Mouse (Mus musculus): ENCODE results near the gene Hoxd9. TPM values are rescaled to one million over a fixed set of nuclear protein-coding genes. Genes with fewer than 3 reads are reported as not detected.
A peak's percentile ranks its signal among the peaks of the same experiment; 100 is the strongest.

Hoxd9 gene
- polyA plus RNA-seq, 1 experiment from 2014 or later = 0.33 TPM

DNA sequence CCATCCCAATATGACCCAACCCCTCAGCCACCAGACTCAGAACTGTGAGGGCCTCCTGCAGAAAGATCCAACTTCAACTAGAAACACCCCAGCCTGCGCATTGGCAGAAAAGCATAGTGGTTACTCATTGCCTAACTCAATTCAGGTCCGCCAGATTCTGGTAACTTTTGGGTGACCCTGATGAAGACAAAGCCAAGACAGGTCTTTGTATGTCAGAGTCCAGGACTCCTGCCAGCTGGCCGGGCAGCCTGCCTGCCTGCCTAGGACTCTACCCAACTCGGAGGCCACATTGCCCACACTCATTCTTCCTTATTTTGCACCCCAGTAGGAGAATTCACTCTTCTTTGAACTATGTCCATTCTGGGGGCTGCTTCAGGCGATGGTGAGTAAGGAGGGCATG, 29.0 kb downstream of the Hoxd9 start, which contains the start of gene Gm28230:
Gm28230 (plus strand) TSS at position 178 of the 400 bp plus-strand sequence.
- DNase-seq (ENCODE audit: low spot score) = no peak
- WGBS = 14% methylated on average over 5 of the region's 5 CpGs
- no peak for ATAC-seq
- TF ChIP-seq CTCF (IDR thresholded peaks at IDR 0.05) (no peak), EP300 (IDR thresholded peaks at IDR 0.05) (no peak)
- Histone ChIP-seq H3K4me3 (ENCODE audit: low read depth, low read length) (peak within 1 kb of the TSS; percentile 8; the same call in 1 of the 2 replicates), H3K4me2 (replicated peaks; ENCODE audit: low read depth, low read length) (no peak within 1 kb of the TSS), H3K27ac (ENCODE audit: low read length) (no peak within 1 kb of the TSS), H3K36me3 (ENCODE audit: insufficient read depth, low read length) (no peaks in the 10 kb centered on the region), H3K27me3 (replicated peaks; ENCODE audit: insufficient read depth, low read length) (peaks cover 90% of the 10 kb centered on the region), H3K9ac (replicated peaks; ENCODE audit: low read depth) (no peak within 1 kb of the TSS), H3K9me3 (ENCODE audit: low read length) (no peaks in the 10 kb centered on the region), H3K4me1 (ENCODE audit: insufficient read depth, low read depth, low read length) (0 out of 2 replicates have a peak, but pooled peaks cover 3% of the 10 kb centered on the region)

DNA sequence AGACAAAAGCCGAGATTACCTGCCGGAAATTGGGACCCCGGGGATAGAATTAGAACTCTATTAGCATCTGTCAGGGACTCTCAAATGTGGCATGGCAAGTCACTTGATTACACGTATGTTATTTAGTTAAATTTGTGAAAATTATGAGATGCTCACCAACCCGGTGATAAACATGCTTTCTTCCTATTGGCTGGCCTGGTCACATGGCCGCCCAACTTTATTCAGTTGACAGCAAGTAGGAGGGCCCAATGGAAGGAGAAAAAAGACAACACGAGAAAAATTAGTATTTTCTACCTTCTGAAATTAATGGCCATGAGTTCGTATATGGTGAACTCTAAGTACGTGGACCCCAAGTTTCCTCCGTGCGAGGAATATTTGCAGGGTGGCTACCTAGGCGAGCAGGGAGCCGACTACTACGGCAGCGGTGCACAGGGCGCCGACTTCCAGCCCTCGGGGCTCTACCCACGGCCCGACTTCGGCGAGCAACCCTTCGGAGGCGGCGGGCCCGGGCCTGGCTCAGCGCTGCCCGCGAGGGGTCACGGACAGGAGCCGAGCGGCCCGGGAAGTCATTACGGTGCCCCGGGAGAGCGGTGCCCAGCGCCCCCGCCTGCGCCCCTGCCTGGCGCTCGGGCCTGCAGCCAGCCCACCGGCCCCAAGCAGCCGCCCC, 29.6 kb downstream of the Hoxd9 start:
- no peak overlapping the region for H3K27ac ChIP-seq (ENCODE audit: low read length)
- no peak for ATAC-seq
- DNase-seq (ENCODE audit: low spot score) = no peak
- 2% methylated on average over 43 of the region's 43 CpGs for WGBS
- no peak overlapping the region for H3K4me2 ChIP-seq (replicated peaks; ENCODE audit: low read depth, low read length)
- H3K9me3 ChIP-seq (ENCODE audit: low read length) = no peaks in the 10 kb centered on the region
- peaks cover 90% of the 10 kb centered on the region for H3K27me3 ChIP-seq (replicated peaks; ENCODE audit: insufficient read depth, low read length)
- H3K4me1 ChIP-seq (ENCODE audit: insufficient read depth, low read depth, low read length) = 0 out of 2 replicates have a peak, but pooled peaks cover 3% of the 10 kb centered on the region
- peak overlapping the region; percentile 8; the same call in 1 of the 2 replicates for H3K4me3 ChIP-seq (ENCODE audit: low read depth, low read length)
- H3K36me3 ChIP-seq (ENCODE audit: insufficient read depth, low read length) = no peaks in the 10 kb centered on the region
- TF ChIP-seq EP300 (IDR thresholded peaks at IDR 0.05) (no peak), CTCF (IDR thresholded peaks at IDR 0.05) (no peak)
- no peak overlapping the region for H3K9ac ChIP-seq (replicated peaks; ENCODE audit: low read depth)

DNA sequence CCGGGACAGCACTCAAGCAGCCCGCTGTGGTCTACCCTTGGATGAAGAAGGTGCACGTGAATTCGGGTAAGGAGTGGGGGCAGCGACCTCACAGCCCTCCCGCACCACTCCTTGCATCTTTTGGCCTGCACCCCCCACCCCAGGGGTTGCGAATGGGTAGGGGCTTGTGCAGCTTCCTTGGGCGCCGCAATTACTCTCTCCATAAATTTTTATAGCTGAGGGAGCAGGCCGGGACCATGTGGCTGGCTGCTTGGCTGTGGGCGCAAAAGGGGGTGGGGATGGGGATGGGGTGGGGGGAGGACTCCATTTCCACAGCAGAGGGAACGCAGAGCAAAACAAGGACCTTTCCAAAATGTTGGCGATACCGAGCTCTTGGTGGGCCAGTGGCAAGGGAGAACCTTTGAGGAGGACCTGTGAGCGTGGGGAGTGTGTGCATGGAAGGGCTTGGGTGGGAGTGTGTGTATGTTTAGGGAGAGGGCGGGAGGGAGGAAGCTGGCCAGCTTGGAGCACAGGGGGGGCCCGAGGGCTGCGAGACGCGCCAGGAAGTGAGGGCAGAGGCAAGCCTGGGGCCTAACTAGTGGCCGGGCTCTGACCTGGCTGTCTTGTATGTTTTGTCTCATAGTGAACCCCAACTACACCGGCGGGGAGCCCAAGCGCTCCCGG, 30.2 kb downstream of the Hoxd9 start:
- no peak overlapping the region for H3K9ac ChIP-seq (replicated peaks; ENCODE audit: low read depth)
- H3K4me1 ChIP-seq (ENCODE audit: insufficient read depth, low read depth, low read length) = 0 out of 2 replicates have a peak, but pooled peaks cover 3% of the 10 kb centered on the region
- DNase-seq (ENCODE audit: low spot score) = no peak
- no peaks in the 10 kb centered on the region for H3K9me3 ChIP-seq (ENCODE audit: low read length)
- no peak overlapping the region for H3K4me2 ChIP-seq (replicated peaks; ENCODE audit: low read depth, low read length)
- H3K27me3 ChIP-seq (replicated peaks; ENCODE audit: insufficient read depth, low read length) = peaks cover 92% of the 10 kb centered on the region
- no peak for ATAC-seq
- WGBS = 5% methylated on average over 24 of the region's 25 CpGs
- TF ChIP-seq CTCF (IDR thresholded peaks at IDR 0.05) (no peak), EP300 (IDR thresholded peaks at IDR 0.05) (no peak)
- H3K4me3 ChIP-seq (ENCODE audit: low read depth, low read length) = 0 out of 2 replicates have a peak overlapping the region, but pooled peaks have one; percentile 8
- H3K36me3 ChIP-seq (ENCODE audit: insufficient read depth, low read length) = no peaks in the 10 kb centered on the region
- H3K27ac ChIP-seq (ENCODE audit: low read length) = no peak overlapping the region

DNA sequence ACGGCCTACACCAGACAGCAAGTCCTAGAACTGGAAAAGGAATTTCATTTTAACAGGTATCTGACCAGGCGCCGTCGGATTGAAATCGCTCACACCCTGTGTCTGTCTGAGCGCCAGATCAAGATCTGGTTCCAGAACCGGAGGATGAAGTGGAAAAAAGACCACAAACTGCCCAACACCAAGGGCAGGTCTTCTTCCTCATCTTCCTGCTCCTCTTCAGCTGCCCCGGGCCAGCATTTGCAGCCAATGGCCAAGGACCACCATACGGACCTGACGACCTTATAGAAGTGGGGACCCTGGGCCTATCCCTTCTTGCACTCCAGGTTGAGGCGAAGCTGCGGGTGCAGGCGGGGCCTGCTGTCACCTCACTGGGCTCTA, 30.8 kb downstream of the Hoxd9 start:
- Histone ChIP-seq H3K27me3 (replicated peaks; ENCODE audit: insufficient read depth, low read length) (peaks cover 89% of the 10 kb centered on the region), H3K4me2 (replicated peaks; ENCODE audit: low read depth, low read length) (no peak overlapping the region), H3K9ac (replicated peaks; ENCODE audit: low read depth) (no peak overlapping the region), H3K9me3 (ENCODE audit: low read length) (no peaks in the 10 kb centered on the region), H3K4me3 (ENCODE audit: low read depth, low read length) (no peak overlapping the region), H3K36me3 (ENCODE audit: insufficient read depth, low read length) (no peaks in the 10 kb centered on the region), H3K4me1 (ENCODE audit: insufficient read depth, low read depth, low read length) (0 out of 2 replicates have a peak, but pooled peaks cover 3% of the 10 kb centered on the region), H3K27ac (ENCODE audit: low read length) (no peak overlapping the region)
- WGBS = 16% methylated on average over 13 of the region's 13 CpGs
- TF ChIP-seq EP300 (IDR thresholded peaks at IDR 0.05) (no peak), CTCF (IDR thresholded peaks at IDR 0.05) (no peak)
- ATAC-seq (no peak), DNase-seq (ENCODE audit: low spot score) (no peak)

DNA sequence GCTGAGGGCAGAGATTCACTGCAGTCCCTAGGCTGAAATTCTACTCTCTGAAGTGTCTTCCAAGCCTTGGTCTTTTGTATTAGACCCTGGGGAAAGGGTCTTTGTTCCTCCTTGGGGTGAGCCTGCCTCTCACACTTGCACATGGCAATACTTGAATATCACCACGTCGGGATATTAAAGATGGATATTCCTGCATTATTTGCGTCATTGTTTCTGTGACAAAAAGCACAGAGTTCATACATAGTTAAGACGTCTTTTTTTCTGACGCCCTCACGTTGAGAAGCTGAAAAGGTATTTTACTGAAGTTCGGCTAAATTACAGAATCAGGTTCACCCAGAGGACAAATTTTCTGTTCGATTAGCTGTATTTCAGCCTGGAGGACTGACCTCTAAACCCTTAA, 32.8 kb downstream of the Hoxd9 start:
- Histone ChIP-seq H3K36me3 (ENCODE audit: insufficient read depth, low read length) (no peaks in the 10 kb centered on the region), H3K4me3 (ENCODE audit: low read depth, low read length) (no peak overlapping the region), H3K9ac (replicated peaks; ENCODE audit: low read depth) (no peak overlapping the region), H3K27ac (ENCODE audit: low read length) (no peak overlapping the region), H3K27me3 (replicated peaks; ENCODE audit: insufficient read depth, low read length) (peaks cover 90% of the 10 kb centered on the region), H3K9me3 (ENCODE audit: low read length) (no peaks in the 10 kb centered on the region), H3K4me2 (replicated peaks; ENCODE audit: low read depth, low read length) (no peak overlapping the region), H3K4me1 (ENCODE audit: insufficient read depth, low read depth, low read length) (0 out of 2 replicates have a peak, but pooled peaks cover 3% of the 10 kb centered on the region)
- no peak for ATAC-seq
- WGBS = 12% methylated on average over 8 of the region's 8 CpGs
- no peak for TF ChIP-seq EP300 (IDR thresholded peaks at IDR 0.05)
- TF ChIP-seq CTCF (IDR thresholded peaks at IDR 0.05) = no peak
- DNase-seq (ENCODE audit: low spot score) = no peak

DNA sequence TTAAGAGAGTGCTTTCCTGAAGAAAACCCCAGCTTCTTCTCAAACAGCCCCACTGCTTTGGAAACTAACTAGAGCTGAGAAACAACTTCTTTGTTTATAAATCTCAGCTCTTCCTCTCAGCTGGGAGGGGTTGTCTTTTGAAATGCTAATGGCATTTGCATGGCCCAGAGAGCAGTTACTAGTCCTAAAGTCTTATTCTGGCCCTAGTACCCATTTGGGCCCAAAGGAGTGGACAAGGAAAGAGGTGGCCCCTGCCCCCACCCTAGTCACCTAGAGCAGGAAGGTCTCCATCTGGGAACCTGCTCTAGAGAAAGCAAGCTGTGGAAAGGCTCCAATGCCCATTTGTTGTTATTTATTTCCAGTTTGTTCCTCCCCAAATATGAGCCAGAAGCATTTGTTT, 33.5 kb downstream of the Hoxd9 start:
- Histone ChIP-seq H3K27ac (ENCODE audit: low read length) (no peak overlapping the region), H3K9me3 (ENCODE audit: low read length) (no peaks in the 10 kb centered on the region), H3K27me3 (replicated peaks; ENCODE audit: insufficient read depth, low read length) (peaks cover 90% of the 10 kb centered on the region), H3K4me1 (ENCODE audit: insufficient read depth, low read depth, low read length) (0 out of 2 replicates have a peak, but pooled peaks cover 3% of the 10 kb centered on the region), H3K36me3 (ENCODE audit: insufficient read depth, low read length) (no peaks in the 10 kb centered on the region), H3K9ac (replicated peaks; ENCODE audit: low read depth) (no peak overlapping the region), H3K4me2 (replicated peaks; ENCODE audit: low read depth, low read length) (no peak overlapping the region), H3K4me3 (ENCODE audit: low read depth, low read length) (no peak overlapping the region)
- TF ChIP-seq CTCF (IDR thresholded peaks at IDR 0.05) (no peak), EP300 (IDR thresholded peaks at IDR 0.05) (no peak)
- ATAC-seq = no peak
- DNase-seq (ENCODE audit: low spot score) = no peak

Measured in lung, postnatal 0 days (tissue).